Mouse (Mus musculus): ENCODE measurements around the gene Cdk5r2.

The Cdk5r2 gene

GRCm38 (mm10) chr1:74892351-74893133, 37.8 kb downstream of the Cdk5r2 start:
- in situ Hi-C loops (cut with MboI), result no loop called here

GRCm38 (mm10) chr1:74893134-74893855, 38.6 kb downstream of the Cdk5r2 start, which contains the start of gene Cryba2:
Cryba2 (minus strand) TSS chr1:74893143.
- in situ Hi-C loops (cut with MboI), result no loop called here

- in situ Hi-C loops (cut with MboI), result no loop called here
These were observed 40.2 kb downstream of the Cdk5r2 start for GRCm38 (mm10) chr1:74894966-74895365.

- in situ Hi-C loops (cut with MboI), result no loop called here
These were observed 43.2 kb downstream of the Cdk5r2 start for GRCm38 (mm10) chr1:74897976-74898375.

GRCm38 (mm10) chr1:74898656-74899431, 44.1 kb downstream of the Cdk5r2 start:
- in situ Hi-C loops (cut with MboI), result no loop called here

GRCm38 (mm10) chr1:74900341-74901285, 45.9 kb downstream of the Cdk5r2 start:
- in situ Hi-C loops (cut with MboI), result no loop called here

- in situ Hi-C loops (cut with MboI), result no loop called here
These were observed 47.0 kb downstream of the Cdk5r2 start for GRCm38 (mm10) chr1:74901686-74902085.

GRCm38 (mm10) chr1:74902191-74902590, 47.5 kb downstream of the Cdk5r2 start:
- in situ Hi-C loops (cut with MboI), result no loop called here

Data from mature B cell (primary cell).